Mouse (Mus musculus) cerebellum, postnatal 25 days (tissue): ENCODE results near the gene Xpnpep2.
A peak's percentile ranks its signal among the peaks of the same experiment; 100 is the strongest.

Experiments
- DNase-seq, 2 experiments: peaks; one replicate each; pipeline ENCODE4 v3.0.0; 2021; ENCODE audit warnings: mixed read lengths in 2 of 2

Gene Xpnpep2

DNA sequence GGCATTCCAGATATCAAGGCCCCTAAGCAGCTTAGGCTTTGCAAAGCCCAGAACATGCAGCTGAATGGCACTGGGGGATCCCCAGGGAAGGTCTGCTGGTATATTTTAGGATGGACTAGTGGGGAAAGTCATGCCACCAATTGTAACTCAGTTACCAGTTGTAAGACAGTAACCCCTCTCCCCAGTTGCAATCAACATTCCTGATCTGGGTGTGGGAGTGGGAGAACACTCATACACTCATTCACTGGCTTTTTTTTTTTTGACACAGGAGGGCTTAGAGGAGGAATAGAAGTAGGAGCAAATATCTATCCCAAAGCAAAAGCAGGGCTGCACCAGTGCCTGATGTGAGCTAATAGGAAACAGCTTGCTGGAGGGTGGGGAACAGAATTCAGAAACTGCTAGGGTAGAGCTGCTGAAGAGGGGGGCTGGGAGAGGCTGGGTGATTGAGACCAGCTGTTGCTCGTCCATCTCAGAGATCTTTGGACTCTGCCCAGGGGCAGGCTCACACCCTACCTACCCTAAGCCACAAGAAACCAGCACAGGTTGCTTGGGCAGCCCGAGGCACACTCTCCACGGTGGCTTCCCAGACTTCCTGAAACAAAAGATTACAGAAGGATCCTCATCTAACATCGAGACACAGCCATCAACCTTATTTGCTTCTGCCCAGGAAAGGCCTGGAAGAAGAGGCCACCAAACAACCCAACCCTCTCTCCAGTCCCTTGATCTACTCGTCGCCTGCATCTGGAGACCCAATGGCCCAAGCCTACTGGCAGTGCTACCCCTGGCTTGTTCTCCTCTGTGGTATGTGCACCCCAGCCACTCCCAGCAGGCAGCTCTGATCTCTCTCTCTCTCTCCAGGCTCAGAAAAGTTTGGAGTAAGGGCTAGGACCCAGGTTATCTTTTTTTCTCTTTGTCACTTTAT is at the start of gene Xpnpep2:
TSS of gene Xpnpep2 (plus strand) at position 332 of the 922 bp plus-strand sequence.
- DNase-seq = no peak

DNA sequence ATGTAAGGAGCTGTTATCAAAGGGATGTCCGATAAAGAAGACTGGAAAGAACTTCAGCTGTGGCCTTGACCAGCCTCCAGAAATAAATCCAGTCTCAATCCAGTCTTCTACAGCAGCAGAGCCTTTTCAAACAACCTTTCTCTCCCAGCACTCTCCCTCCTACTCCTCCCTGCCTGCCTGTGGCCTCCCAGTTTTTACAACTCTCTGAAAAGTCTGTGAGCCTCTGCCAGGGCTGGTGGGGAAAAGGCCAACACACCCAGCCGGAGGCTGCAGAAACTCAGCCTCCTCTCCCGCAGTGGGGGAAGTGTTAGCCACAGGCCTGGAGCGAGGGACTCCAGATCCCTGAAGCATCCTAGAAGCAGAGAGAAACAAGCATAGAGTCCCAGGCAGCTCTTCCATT is 46.0 kb upstream of the Xpnpep2 start:
- DNase-seq = no peak

DNA sequence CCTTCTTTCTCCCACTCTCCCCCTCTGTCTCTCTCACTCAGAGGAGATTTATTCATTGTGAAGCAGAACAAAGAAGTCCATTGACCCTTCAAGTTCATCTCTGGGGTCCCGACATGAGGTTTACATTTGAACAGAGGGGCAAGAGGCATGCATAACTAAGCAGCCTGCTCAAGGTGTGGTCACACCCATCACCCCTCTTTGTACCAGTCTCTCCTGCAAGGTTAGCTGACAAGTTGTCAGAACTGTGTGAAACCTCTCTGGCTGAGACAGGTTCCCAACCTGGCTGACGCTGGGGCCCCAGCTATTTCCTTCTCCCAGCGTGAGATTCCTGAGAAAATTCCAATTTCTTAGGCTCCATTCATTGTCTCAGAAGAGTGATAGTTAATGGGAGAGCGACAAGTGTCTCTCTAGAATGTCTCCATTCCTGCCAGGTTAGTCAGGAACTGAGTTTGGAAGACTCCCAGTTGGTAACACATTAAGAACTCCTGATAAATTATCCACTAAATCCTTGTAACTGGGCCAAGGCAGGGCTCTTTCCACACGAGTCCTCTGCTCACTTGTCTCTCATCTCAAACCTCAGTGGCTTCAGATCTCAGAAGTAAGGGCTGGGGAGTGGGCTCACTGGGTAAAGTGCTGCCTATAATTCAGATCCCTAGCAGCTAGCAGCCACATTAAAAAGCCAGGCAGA is 44.2 kb upstream of the Xpnpep2 start:
- DNase-seq = no peak

DNA sequence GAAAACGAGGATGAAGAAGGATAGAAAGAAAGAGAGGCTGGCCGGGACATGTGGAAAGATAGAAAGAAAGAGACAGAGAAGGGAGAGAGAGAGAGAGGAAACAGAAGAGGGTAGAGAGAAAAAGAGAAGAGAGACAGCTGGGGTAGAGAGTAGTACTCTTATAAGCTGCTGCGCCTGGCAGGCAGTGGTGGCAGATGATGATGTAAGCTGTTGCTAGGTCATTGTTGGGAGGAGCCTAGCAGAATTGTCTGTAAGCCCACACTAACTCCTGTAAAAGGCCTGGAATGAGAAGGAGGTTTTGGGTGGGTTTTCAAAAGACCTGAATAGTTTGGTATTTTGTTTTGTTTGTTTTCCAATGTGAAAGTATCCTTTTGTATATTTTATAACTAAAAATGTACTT is 41.6 kb upstream of the Xpnpep2 start:
- DNase-seq = no peak

DNA sequence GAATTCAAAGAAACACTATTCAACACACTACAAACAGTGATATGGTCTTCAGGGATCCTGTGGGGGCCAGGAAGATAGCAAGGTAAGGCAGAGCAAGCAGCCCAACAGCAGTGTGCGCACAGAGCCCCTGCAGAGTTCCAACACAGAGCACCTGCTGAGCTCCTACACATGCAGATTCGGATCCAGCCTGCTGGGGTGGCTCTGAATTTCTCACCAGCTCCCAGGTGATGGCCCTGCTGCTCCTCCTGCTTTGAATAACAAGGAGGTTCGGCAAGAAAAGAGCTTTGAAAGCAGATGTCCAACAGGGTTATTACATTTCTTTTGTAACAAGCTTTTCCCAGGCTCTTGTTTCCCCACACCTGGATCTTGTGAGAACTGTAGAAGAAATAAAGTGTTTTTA is 36.6 kb upstream of the Xpnpep2 start:
- no peak for DNase-seq

DNA sequence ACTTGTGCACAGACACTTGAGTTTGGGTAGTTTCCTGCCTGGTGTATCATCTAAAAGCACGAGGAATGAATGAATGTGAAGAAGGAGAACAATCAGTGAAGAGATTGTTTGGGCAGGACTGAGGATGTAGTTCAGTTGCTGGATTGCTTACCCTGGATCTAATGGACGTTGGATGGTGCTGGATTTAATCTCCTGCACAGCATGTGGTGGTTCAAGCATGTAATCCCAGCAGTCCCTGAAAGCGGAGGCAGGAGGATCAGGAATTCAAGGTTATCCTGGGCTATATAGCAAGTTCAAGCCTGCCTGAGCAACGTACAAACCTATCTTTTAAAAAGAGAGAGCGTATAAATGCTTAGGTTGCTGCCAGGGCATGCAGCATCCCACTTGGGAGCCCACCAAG is 36.1 kb upstream of the Xpnpep2 start:
- no peak for DNase-seq

DNA sequence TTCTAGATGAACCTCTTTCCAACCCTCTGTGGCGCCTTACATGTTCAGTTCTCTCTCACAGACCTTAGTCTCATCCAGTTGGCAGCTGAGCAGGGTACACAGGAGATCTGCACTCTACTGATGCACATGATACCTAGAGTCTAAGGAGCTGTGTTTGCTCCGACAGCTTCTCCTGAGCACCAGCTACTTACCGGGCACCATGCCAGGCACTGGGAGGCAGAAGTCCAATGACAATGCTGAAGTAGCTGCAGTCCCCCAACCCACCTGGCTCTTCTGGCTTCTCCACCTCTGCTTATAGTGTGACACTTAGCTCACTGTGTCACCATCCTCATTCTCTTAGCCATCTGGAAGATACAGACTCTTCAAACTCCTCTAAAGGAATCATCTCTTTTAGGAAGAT is 33.8 kb upstream of the Xpnpep2 start:
- DNase-seq = peak in 1 of 2 experiments; percentile 42

DNA sequence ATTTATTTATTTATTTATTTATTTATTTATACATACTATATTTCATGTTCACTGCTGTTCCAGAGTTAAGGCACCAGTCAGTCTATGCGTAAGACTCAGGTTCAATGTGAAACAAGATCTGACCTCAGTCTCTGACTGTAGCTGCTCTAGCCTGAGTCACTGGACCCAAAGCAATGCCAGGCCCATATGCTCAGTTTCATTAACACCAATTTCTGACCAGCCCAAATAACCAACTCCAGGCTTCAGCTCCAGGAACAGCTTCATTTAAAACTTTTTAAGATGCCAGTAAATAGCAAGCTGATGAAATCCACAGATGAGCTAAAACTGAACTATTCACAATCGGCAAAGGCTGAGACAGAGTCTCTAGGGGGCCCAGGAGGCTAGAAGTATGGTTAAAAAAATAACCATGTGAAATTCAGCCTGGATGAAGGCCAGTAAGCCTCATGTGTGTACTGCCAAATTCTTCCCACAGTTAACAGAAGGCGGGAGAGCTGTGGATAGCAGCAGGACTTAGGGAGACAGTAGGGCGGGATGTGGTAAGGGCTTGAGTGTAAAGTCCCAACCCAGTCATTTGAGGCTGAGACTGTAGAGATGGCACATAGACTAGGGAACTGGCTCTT is 31.6 kb upstream of the Xpnpep2 start:
- DNase-seq = peak; percentile 23 to 33

DNA sequence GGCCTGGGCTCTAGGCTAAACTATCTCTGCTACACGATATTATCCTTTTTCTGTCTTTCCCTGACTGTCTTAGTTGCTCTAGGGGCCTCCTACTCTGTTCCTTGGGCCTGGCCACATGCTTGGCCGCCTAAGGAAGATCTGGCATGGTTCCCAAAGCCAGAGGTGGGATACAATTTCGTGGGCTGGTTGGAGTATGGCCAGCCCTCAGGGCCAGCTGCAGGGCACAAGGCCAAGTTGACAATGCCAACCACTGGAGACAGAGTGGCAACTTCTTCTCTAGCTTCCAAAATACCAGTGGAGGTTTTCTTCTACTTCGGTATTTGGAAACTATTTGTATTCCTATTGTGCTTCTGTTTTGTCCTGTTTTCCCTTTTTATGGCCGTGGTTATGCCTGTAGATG is 26.2 kb upstream of the Xpnpep2 start:
- no peak for DNase-seq

DNA sequence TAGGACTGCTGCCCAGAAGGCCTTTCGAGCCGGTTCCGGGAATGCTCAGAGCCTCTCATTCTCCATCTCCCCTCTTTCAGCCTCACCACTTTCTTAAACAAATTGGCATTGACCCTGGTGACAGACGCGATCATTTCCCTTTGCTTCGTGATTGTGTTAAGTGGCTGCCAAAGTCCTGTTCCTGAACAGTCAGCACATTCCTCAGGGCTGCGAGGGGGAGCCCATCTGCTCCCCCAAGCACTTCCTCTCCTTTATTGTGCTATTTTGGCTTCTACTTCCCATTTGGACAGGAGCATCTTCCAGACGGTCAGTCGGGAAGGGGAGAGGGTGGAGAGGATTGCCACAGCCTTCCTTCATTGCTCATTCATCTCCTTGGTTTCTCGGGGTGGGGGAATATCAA is 16.4 kb upstream of the Xpnpep2 start:
- peak; percentile 49 to 58 for DNase-seq

DNA sequence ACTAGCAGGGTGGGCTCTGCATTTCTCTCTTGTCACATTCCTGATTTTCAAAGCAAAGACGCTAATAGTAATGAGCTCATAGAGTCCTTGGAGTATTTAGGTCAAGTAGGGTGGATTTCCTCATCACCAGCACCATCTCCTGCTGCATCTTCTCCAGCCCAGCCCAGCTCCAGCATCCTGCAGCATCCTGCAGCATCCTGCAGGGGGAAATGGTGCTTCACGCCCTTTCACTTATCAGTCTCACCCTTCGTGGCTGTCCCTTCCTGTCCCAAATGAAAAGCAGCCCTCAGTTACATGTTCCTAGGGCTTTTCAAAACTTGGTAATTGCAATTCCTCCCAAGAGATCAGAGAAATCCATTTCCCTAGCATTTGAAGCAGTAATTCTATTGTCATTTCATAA is 15.0 kb upstream of the Xpnpep2 start:
- DNase-seq = peak; percentile 45 to 56

DNA sequence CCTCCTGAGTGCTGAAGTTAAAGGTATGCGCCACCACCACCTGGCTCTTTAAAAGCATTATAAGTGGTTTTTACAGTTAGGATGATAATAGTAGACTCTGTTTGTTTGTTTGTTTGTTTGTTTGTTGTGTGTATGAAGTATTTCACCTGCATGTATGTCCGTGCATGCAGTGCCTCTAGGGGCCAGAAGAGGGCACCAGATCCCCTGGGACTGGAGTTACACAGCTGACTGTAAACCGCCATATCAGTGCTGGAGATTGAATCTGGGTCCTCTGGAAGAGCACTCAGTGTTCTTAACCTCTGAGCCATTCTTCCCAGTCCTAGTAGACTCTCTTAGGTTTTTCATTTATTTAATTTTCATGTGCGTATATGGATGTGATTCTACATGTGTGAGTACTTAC is 13.9 kb upstream of the Xpnpep2 start:
- DNase-seq = peak in 1 of 2 experiments; percentile 51

DNA sequence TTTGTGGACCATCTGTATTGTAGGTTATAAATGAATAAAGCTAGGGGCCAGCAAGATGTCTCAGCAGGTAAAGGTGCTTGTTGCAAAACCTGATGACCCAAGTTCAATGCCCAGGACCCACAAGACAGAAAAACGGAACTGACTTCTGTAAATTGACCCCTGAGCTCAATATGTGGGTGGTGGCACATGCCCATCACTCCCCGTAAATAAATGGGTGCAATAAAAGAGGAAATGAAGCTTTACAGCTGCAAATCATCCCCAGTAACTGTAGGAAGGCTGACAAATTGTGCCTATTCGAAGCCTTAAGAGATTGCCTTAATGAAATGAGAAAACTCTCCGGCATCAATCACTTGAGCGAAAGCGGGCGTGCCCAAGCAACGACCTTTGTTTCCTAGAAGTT is 11.9 kb upstream of the Xpnpep2 start:
- no peak for DNase-seq

DNA sequence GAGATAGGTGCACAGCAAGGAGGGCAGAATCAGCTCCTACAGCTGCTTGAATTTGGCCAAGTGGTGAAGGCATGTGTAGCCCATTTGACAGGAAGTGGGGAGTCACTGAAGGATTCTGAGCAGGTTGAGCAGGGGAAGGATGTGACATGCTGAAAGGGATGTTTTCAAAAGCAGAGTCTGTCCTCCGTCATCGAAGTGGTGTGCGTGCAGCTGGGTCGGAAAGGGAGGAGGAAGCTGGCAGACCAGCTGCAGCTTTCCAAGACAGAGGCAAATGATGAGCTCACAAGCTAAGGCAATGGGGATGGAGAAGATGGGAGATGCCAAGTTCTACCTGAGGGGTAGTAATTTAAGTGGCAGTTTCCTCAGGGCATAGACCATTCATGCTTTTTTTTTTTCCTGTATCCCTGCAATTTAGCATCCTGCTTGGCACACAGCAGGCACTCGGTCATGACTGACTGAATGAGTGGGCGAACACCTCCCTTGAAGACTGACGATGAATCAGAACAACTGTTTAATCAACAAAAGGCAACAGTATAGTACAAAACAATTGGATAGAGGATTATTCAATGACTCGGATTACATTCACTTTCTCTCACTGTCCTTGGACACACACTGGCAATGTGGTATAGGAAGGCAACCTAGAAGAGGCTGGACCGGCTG is 9.9 kb upstream of the Xpnpep2 start:
- no peak for DNase-seq

DNA sequence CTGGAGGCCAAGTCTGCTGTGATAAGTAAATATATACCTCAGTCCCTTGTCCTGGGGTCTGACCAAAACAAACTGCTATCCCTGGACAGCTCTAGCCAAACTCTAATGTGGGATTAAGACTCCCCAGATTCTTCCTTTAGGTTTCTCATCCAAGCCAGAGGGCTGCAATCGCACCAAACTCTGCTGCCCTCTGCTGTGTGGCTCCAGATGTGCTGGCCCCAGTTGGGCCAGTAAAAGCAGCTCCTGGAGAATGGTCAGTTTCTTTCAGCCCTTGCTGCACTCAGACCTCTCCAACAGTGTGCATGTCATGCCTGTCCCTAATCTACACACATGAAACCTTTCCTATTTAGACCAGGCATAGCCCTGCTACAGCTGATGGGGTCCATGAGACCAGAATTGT is 8.7 kb upstream of the Xpnpep2 start:
- DNase-seq = no peak

DNA sequence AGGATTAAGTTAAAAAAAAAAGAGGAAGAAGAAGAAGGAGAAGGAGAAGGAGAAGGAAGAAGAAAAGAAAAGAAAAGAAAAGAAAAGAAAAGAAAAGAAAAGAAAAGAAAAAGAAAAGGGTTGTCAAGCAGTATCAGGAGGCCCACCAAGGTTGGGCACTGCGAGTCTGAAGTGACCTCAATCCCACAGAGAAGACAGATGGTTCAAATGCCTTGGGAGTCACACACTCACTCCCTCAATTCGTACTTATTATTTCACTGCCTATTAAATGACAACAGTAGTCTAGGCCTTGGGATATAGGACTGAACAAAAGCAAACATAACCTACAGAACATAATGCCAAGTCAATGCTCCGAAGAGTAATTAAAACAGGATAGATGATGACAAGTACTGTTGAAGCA is 5.3 kb upstream of the Xpnpep2 start:
- peak in 1 of 2 experiments; percentile 32 for DNase-seq

DNA sequence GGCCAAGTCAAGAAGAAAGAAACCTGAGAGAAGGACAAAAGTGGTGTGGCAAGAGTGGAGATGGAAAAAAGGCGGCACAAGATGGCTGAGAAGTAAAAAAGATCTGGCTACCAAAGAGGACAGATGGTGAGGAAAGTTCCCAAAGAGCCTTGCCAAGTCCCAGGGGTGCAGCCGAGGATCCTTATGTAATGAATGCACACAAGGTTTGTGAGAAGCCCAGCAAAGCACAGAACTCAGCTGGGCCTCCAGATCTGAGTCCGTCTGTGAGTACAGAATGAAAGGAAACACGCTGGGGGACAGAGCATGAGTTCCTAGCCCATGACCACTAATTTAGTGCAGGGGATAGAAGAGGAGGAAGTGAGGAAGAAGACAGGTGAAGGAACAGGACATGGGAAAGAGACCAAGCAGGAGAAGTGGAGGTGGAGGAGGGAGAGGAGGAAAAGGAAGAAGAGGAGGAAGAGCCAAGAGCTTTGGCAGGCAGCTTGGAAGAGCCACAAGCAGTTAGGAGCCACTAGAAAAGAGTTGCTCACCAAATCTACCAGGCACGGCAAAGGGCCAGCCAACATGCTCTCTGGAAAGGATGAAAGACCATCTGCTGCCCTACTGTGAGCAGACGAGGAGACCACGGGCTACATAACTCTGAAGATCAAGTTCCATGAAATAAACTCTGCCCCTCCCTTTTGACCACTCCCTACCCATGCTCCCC is 3.6 kb upstream of the Xpnpep2 start:
- DNase-seq = peak; percentile 64 to 68

DNA sequence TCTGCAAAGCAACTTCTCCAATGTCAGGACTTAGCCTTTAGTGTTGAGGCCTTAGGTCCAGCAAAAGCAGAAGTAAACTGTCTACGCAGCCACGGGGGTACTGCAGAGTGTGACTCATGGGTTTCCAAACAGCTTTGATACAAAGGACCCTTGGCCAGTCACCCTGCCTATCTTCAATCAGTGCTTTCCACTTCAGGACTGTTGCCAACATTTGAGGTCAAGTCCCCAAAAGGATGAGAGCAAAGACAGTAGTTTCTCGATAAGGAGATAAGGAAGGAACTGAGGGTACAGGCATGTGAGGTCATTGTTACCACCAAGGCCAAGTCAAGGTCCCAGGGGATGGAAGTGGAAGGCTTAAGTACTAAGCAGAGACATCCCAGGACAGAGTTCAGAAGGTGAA is 2.3 kb upstream of the Xpnpep2 start:
- DNase-seq = no peak

DNA sequence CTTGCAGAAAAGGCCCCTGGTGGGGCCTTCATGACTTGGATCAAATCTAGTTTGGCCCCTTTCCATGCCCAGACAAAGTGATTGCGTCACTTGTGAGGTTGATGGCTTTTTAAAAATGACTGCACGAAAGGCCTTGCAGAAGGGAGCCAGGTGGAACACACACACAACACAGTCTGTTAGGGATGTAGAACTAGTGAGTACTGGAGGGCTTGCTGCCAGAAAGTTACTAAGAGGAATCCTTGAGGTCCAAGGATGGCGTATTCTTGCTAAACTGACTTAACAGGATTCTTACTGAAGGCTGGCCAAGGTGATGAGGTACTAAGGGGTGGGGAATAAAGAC is 761 bp downstream of the Xpnpep2 start:
- DNase-seq = no peak

DNA sequence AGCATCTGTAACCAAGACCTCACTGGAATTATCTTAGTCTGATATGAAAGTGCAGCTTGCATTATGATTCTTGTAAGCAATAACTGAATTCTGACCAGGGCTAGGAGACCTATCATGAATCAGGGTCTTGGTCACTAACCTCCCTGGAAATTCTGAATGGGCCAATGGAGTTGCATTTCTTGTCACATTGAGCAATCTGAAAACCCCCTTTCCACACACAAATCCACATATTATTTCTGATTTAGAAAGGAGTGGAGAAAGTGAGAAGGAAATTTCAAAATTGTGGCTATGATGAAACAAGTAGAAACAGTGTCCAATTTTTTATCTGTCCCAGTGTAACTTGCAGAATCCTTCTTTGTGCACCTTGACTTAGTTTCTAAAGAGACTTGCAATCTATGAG is 10.8 kb downstream of the Xpnpep2 start:
- no peak for DNase-seq

DNA sequence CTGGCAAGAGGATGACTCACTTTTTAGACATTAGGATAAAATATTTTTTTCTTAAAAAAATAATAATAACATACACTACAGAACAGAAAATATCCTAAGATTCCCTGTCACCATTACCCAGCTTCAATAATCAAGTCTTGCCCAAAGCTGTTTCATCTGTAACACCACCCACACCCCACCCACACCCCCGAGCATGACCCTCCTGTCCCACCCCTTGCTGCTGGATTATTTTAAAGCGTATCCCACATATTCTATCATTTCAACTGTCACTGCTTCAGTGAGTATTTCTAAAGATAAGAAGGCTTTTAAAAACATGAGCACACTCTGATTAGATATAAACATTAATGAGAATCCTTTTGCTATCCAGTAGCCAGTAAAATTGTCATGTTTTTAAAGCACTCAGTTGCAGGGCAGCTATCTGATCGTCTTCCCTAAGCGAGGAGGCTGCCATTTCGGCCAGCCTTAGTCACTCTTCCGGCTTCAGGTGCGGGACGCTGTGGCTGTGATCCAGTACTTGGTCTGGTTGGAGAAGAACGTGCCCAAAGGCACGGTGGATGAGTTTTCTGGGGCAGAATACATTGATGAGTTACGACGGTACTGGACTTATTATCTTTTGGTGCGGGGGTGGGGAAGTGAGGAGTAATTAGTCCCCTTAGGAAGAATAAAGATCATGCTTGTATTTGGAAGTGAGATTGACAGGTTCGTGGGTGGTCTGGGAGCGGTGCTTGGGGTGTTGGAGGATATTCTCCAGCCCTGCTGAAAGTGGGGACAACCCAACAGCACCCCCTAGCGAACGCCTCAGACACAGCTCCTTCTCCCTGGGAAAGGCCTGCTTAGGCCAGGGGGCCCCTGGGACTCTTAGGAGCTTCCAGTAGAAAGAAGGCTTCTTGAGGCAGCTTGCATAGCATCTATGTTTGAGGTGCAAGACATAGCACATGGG is 15.9 kb downstream of the Xpnpep2 start:
- peak; percentile 80 to 84 for DNase-seq
